Mouse (Mus musculus): ENCODE results near the gene Per3.

DNA sequence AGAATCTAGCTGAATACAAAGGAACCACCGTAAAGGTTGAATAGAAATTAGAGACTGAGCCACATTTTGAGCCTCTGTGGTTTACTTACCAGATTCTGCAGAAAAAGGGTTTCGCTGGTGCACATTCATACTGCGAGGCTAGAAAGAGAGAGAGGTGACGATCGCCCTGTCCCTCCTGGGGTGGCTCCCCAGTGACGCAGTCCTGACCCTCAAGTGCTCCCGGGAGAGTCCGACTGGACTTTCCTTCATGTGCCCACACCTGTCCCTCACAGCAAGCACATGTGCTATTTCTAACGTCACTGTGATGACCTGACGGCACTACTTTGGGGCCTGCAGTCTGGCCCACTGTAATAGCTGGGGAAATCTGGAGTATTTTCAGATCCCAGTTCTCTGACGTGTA, 6.7 kb downstream of the Per3 start:
- no peak for TF ChIP-seq EP300 (optimal IDR thresholded peaks at IDR 0.05)
- TF ChIP-seq CTCF (IDR thresholded peaks at IDR 0.05; ENCODE audit: low read depth): no peak
